Mouse (Mus musculus) liver, embryonic 14.5 days (tissue): ENCODE measurements around the gene Jmy. TPM values are rescaled to one million over a fixed set of nuclear protein-coding genes. Genes with fewer than 3 reads are reported as not detected.
A peak's percentile ranks its signal among the peaks of the same experiment; 100 is the strongest.

Experiments used
- ATAC-seq: fragments of 200-750 bp; cut with Nextera tagmentation; 2 replicates; pipeline ENCODE4 v1.8.0; 2017; ENCODE audit warnings: moderate number of reproducible peaks, mild to moderate bottlenecking, moderate library complexity; ENCODE audit not compliant: insufficient read depth
- DNase-seq, 3 experiments: peaks; one replicate each; pipeline ENCODE4 v3.0.0-alpha.2; 2012 to 2013; ENCODE audit warnings: low read depth in 3 of 3, low spot score in 3 of 3
- H3K27ac ChIP-seq: fragments of 300-500 bp; sonication (generic); 2 replicates; pipeline ENCODE4 v1.5.1; 2014; ENCODE audit warnings: moderate library complexity, mild to moderate bottlenecking, control low read depth, inconsistent platforms
- H3K27me3 ChIP-seq: fragments of 300-500 bp; sonication (generic); 2 replicates; pipeline ENCODE4 v1.6.1; 2014; ENCODE audit warnings: mild to moderate bottlenecking, low read length, moderate library complexity; ENCODE audit not compliant: control insufficient read depth, insufficient read depth
- H3K36me3 ChIP-seq: fragments of 300-500 bp; sonication (generic); replicated peaks from 2 replicates; pipeline ENCODE4 v1.6.1; 2014; ENCODE audit warnings: low read depth; ENCODE audit not compliant: control insufficient read depth, insufficient read depth
- H3K4me1 ChIP-seq, 2 experiments: fragments of 200-500 bp in 1 of 2; fragments of 300-500 bp in 1 of 2; sonication (generic) in 1 of 2; replicated peaks; 2 replicates each; pipeline ENCODE4 v1.6.1; 2012 to 2014; ENCODE audit warnings: antibody characterized with exemption in 1 of 2, inconsistent platforms in 1 of 2, low read length in 1 of 2; ENCODE audit not compliant: control insufficient read depth in 2 of 2, insufficient read depth in 2 of 2
- H3K4me2 ChIP-seq: fragments of 300-500 bp; sonication (generic); 2 replicates; pipeline ENCODE4 v1.6.1; 2014; ENCODE audit warnings: low read depth, mild to moderate bottlenecking, control low read depth, moderate library complexity
- H3K4me3 ChIP-seq, 2 experiments: fragments of 200-500 bp in 1 of 2; fragments of 300-500 bp in 1 of 2; sonication (generic) in 1 of 2; 2 replicates each; pipeline ENCODE4 v1.5.1; 2012 to 2014; ENCODE audit warnings: low read depth in 2 of 2, low read length in 2 of 2, mild to moderate bottlenecking in 2 of 2, control low read depth in 1 of 2, inconsistent platforms in 1 of 2, moderate library complexity in 1 of 2; ENCODE audit not compliant: insufficient read depth in 1 of 2
- H3K9ac ChIP-seq: fragments of 300-500 bp; sonication (generic); replicated peaks from 2 replicates; pipeline ENCODE4 v1.6.1; 2014; ENCODE audit warnings: mild to moderate bottlenecking, control low read depth, moderate library complexity
- H3K9me3 ChIP-seq: fragments of 300-500 bp; sonication (generic); 2 replicates; pipeline ENCODE4 v1.6.1; 2016; ENCODE audit warnings: low read length, mixed read lengths; ENCODE audit not compliant: control insufficient read depth
- CTCF ChIP-seq: IDR thresholded peaks from 2 replicates; pipeline ENCODE4 v1.5.1; 2016; ENCODE audit warnings: antibody characterized with exemption, low read depth, control low read depth
- EP300 ChIP-seq: IDR thresholded peaks from 2 replicates; pipeline ENCODE4 v1.6.1; 2016; ENCODE audit warnings: antibody characterized with exemption, low read depth
- WGBS: fragments of 180-500 bp; shearing (Covaris S2); extraction: QIAGEN DNeasy Blood & Tissue Kit; methylation state at CpG from one replicate; pipeline ENCODE4 v1.1.7; 2014; ENCODE audit not compliant: insufficient replicate concordance; 5-methylcytosine and 5-hydroxymethylcytosine counted together
- polyA plus RNA-seq, 2 experiments: library from polyadenylated mRNA; depleted of rRNA in 1 of 2; stranded (reverse) in 1 of 2; unstranded in 1 of 2; fragments of >200 nt; fragmentation: Nextera tagmentation in 1 of 2; extraction: Ambion mirVana in 1 of 2; gene quantifications; 2 replicates each; pipeline versions ENCODE4 v1.2.1 to v1.2.3; 2012 to 2014

Jmy gene
- polyA plus RNA-seq, 2 experiments = 2.3 to 2.8 TPM

DNA sequence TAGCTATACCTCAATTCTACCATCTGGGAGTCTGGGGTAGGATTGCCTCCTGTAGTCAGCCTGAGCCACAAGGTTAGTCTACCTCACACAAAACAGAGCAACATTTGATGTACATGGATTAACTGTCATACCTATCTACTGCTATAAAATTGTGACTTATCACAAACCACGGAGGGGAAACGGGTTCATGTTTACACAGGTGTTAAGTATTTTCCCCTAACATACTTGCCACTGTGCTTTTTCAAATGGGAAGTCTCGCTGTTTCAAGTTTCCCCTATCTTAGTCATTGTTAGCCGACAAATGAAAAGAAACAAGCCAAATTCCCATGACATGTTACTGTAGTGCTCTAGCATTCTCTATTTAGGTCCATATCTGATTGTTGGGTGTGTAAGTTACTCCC, 2.1 kb upstream of the Jmy start:
- H3K4me1 ChIP-seq = peaks cover 14 to 18% of the 10 kb centered on the region in 2 experiments
- H3K4me3 ChIP-seq = no peak overlapping the region
- no peak for TF ChIP-seq EP300
- TF ChIP-seq CTCF = no peak
- no peaks in the 10 kb centered on the region for H3K36me3 ChIP-seq
- 60% methylated on average over 4 of the region's 4 CpGs for WGBS
- H3K4me2 ChIP-seq = no peak overlapping the region
- H3K9ac ChIP-seq = no peak overlapping the region
- no peak for DNase-seq
- ATAC-seq = no peak
- H3K27me3 ChIP-seq = no peaks in the 10 kb centered on the region
- no peak overlapping the region for H3K27ac ChIP-seq
- H3K9me3 ChIP-seq = no peaks in the 10 kb centered on the region

DNA sequence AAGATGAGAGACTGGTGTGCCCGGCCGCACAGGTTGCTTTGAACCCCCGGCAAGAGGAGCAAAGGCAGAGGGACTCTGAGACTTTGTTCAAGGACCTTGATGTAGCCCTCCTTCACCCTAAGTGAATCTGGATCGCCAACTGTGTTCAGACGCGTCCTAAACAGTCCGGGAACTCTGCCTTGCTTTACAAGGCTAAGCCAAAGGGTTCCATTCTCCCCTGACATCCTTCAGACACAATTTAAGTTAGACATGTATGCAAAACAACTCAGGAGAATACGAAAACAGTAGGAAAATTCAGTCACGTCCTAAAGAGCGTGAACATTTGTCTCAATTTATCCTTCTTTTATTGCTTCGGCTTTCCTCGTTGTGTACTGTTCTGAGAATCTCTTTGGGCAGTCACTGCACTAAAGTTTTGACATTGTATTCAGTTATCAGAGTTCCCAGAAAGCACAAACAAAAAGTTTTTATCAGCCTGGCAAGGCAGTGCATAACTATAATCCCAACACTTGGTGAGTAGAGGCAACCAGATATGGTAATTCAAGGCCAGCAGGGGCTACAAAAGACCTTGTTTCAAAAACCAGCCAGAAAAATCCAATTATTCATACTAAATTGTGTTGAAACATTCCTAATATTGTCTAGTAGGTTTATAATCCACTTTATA, 495 bp upstream of the Jmy start:
- Histone ChIP-seq H3K27me3 (no peaks in the 10 kb centered on the region), H3K4me1 (peaks cover 9 to 12% of the 10 kb centered on the region in 2 experiments), H3K9ac (peak overlapping the region; percentile 73), H3K36me3 (no peaks in the 10 kb centered on the region), H3K9me3 (no peaks in the 10 kb centered on the region), H3K4me2 (peak overlapping the region; percentile 92), H3K4me3 (peak overlapping the region; percentile 88 to 93), H3K27ac (peak overlapping the region; percentile 67)
- WGBS = 9% methylated on average over 12 of the region's 12 CpGs
- DNase-seq = peak in 1 of 3 experiments; percentile 24
- ATAC-seq = no peak
- TF ChIP-seq EP300 (no peak), CTCF (no peak)

DNA sequence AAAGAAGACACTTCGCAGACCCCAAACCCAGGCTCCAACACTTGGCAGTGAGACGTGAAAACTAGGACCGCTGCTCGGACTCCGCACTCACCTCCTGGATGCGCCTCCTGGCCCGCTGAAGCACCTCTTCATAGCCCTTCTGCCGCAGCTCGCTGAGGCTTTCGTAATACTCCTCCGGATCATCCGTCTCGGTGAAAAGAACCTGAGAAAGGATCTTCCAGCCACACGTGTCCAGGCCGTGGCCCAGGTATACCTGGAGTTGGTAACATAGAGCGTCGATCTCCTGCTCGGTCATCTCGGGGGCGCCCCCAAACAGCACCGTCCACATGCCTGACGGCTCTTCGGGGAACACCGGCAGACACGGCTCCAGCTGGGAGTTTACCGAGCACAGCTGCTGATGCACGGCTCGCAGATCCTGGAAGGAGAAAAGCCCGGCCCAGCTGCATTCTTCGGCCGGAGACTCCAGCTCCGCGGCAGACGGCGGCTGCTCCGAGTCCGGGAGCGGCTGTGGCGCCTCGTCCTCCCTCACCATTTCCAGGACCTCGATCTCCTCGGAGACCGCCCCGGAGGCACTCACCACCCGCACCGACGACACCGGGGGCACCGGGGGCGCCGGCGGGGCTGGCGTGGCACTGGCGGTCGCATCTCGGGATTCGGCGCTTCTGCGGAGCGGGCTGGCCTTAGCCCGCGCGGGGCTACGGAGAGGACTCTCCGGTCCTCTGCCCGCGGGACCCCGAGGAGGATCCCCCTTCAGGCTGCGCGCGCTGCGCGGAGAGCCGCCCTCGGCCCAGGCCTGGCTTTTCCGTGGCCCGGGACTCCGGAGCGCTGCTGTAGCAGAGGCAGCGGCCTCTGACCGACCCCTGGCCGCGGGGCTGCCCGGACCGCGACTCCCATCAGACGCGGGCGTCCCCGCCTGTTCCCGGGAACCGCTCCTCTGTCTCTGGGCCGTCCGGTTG, 1.1 kb downstream of the Jmy start:
- Histone ChIP-seq H3K27ac (peak overlapping the region; percentile 85), H3K4me3 (peak overlapping the region; percentile 93 to 98), H3K4me1 (peaks cover 12% of the 10 kb centered on the region in 2 experiments), H3K4me2 (peak overlapping the region; percentile 92), H3K9ac (peak overlapping the region; percentile 92), H3K9me3 (no peaks in the 10 kb centered on the region), H3K36me3 (no peaks in the 10 kb centered on the region), H3K27me3 (no peaks in the 10 kb centered on the region)
- TF ChIP-seq CTCF = no peak
- no peak for TF ChIP-seq EP300
- WGBS = under 1% methylated on average over 92 of the region's 94 CpGs
- ATAC-seq (peak; percentile 47), DNase-seq (peak in 1 of 3 experiments; percentile 37)

DNA sequence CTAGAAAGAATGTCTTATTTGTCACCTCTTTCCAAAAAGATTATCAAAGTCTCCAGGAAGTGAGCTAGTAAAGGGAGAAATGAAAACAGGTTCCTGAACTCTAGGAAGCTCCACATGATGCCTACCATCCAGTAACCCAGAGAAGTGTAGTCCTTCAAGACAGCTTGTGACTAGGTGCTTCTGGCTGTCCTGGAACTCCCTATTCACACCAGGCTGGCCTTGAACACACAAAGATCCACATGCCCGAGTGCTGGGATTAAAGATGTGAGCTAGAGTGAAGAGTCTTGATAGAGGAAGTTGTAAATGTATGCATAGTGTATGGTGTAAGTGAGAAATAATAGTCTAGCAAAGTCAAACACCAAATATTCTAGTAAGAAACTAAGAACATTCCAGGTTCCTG, 2.6 kb downstream of the Jmy start:
- no peaks in the 10 kb centered on the region for H3K9me3 ChIP-seq
- peak in 1 of 3 experiments; percentile 33 for DNase-seq
- no peak for ATAC-seq
- H3K27ac ChIP-seq = peak overlapping the region; percentile 56
- TF ChIP-seq CTCF (no peak), EP300 (no peak)
- H3K4me2 ChIP-seq = peak overlapping the region; percentile 92
- no peaks in the 10 kb centered on the region for H3K36me3 ChIP-seq
- H3K9ac ChIP-seq = peak overlapping the region; percentile 92
- H3K4me1 ChIP-seq = peaks cover 12% of the 10 kb centered on the region in 2 experiments
- no peaks in the 10 kb centered on the region for H3K27me3 ChIP-seq
- peak overlapping the region; percentile 93 to 98 for H3K4me3 ChIP-seq
- WGBS = 21% methylated on average over 1 of the region's 1 CpGs

DNA sequence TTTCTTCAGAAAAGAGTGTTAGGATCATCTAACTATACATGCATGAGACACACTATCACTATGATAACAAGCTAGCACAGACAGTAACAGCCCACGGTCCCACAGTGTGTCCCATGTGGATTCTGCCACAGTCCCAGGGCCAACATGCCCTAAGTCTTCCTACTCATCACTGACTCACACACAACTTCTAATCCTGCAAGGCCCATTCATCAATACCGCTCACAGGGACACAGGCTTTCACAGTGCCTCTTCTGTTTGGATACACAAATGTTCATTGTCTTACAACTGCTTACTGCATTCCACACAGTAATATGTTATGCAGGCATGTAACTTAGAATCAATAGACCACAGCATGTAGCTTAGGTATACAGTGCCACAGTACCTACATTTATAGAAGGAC, 11.1 kb downstream of the Jmy start:
- ATAC-seq = no peak
- H3K4me3 ChIP-seq = no peak overlapping the region
- peaks cover 4% of the 10 kb centered on the region for H3K36me3 ChIP-seq
- H3K9ac ChIP-seq = no peak overlapping the region
- no peaks in the 10 kb centered on the region for H3K27me3 ChIP-seq
- no peak overlapping the region for H3K4me2 ChIP-seq
- no peak overlapping the region for H3K27ac ChIP-seq
- no peaks in the 10 kb centered on the region for H3K9me3 ChIP-seq
- TF ChIP-seq EP300 = no peak
- WGBS = 75% methylated on average over 2 of the region's 2 CpGs
- no peak for DNase-seq
- H3K4me1 ChIP-seq = peaks cover 2% of the 10 kb centered on the region in 2 experiments; a peak in 3 of 4 replicates
